Mouse (Mus musculus): ENCODE measurements around the gene Pdzd3.
"Not testable (repeated sequence)": the region's sequence is repeated elsewhere in the genome, so short reads cannot be mapped to it uniquely, and the experiment has no call there.

The Pdzd3 gene

DNA sequence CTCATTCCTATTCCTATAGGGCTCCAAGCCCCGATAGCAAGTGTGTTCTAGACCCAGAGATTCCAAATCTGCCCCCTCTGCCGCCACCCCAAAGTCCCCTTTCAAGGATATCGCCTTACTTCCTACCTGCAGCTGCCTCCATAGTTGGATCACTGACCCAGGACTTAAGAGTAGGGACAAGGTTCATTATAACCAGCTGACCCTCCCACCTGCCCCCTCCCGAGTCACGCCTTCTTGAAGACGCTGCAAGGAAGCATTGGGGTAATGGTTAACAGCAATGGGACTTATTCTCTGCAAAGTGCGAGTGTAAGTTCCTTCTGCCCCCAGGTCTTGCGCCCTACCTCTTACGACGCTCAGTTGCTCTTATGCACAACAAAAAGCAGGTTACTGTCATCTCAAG is at the start of gene Pdzd3:
TSS of gene Pdzd3 (minus strand) at position 158 of the 400 bp plus-strand sequence.
- no peak for DNase-seq (ENCODE audit: low spot score)

GRCm38 (mm10) chr9:44300001-44300400 is 48.7 kb upstream of the Pdzd3 start:
- not testable (repeated sequence) for DNase-seq (ENCODE audit: low spot score)

- DNase-seq (ENCODE audit: low spot score), result peak; percentile 71
Measured at GRCm38 (mm10) chr9:44292490-44292889, 41.2 kb upstream of the Pdzd3 start.

DNA sequence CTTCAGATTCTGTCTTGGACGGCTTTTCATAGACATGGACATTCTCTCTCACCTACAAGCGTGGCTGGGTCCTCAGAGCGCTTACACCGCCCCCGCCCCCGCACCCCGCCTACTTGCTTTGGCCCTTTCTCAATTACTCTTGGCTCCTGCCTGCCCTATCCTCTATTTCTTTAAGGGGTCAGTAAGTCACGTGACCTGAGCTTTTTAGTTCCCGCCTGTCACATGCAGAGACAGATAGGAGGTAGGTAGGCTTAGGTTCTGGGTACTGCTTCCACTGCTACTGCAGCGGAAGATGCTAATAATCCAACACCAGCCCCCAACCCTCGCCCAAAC is 37.7 kb upstream of the Pdzd3 start:
- peak; percentile 47 for DNase-seq (ENCODE audit: low spot score)

GRCm38 (mm10) chr9:44288076-44288958 is 37.0 kb upstream of the Pdzd3 start, which contains the start of gene Abcg4:
Gene Abcg4, minus strand, starts transcription at chr9:44288615.
- peak; percentile 51 for DNase-seq (ENCODE audit: low spot score)

DNA sequence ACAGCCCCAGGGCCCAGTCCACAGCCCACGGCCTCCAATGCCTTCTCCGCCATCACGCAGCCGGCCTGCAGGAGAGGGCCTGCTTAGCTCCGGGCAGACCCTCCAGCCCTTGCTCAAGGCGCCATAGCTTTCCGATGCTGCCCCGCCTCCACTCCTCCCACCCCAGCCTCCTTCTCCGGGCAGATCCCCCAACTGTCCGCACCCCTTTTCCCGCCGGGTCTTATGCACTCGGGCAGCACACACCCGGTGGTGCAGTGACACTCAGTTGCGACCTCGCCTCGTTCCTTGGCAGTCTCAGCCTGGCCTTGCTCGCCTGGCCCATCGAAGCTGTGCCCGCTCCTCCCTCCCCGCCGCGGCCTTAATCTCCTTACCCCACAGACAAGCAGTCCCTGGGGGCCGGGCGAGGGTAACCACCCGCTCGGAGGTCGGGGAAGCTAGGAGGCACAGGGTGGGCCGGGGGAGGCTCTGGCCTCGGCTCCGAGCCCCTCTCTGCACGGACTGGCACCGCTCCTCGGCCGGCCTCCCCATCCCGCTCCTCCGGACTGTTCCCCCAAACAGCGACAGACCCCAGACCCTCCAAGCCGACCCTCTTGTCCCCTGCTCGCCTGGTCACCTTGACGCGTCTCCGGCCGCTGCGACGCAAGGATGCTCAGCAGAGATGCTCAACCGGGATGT is 36.3 kb upstream of the Pdzd3 start:
- peak; percentile 62 for DNase-seq (ENCODE audit: low spot score)

- no peak for DNase-seq (ENCODE audit: low spot score)
Measured at GRCm38 (mm10) chr9:44287003-44287400, 35.7 kb upstream of the Pdzd3 start.

DNA sequence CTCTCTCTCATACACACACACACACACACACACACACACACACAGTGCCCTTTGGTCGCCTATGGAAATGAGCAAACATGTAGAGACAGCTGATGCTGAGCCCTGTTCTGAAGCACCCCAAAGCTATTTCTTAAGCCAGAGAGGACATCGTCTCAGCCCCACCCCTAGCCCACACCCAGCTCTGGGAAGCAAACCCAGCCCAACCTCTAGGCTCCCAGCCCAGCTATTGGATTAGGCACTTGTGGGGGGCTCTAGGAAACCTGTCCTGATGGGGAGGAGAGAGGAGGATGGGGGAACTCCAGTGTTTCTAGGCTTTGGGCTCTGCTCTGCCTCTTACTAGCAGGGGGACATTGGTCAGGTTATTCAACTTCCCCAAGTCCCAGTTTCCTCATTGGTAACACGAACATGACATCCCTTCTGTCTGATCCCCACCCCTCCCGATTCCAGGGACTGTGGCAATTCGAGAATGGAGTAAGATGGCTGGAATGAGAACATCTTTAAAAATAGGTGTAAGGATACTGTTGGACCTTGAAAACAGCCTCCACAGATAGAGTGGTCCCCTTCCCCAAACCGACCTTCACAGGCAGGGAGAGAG is 35.1 kb upstream of the Pdzd3 start:
- DNase-seq (ENCODE audit: low spot score), result no peak

GRCm38 (mm10) chr9:44283183-44283582 is 31.9 kb upstream of the Pdzd3 start:
- no peak for DNase-seq (ENCODE audit: low spot score)

- DNase-seq (ENCODE audit: low spot score), result no peak
Measured at GRCm38 (mm10) chr9:44269973-44270372, 18.7 kb upstream of the Pdzd3 start.

- no peak for DNase-seq (ENCODE audit: low spot score)
Measured at GRCm38 (mm10) chr9:44269077-44269476, 17.8 kb upstream of the Pdzd3 start.

- DNase-seq (ENCODE audit: low spot score), result no peak
Measured at GRCm38 (mm10) chr9:44268432-44268831, 17.2 kb upstream of the Pdzd3 start, which contains the start of gene Nlrx1. Gene Nlrx1, minus strand, starts transcription at chr9:44268599.

- DNase-seq (ENCODE audit: low spot score), result peak; percentile 78
Measured at GRCm38 (mm10) chr9:44268027-44268360, 16.7 kb upstream of the Pdzd3 start.

DNA sequence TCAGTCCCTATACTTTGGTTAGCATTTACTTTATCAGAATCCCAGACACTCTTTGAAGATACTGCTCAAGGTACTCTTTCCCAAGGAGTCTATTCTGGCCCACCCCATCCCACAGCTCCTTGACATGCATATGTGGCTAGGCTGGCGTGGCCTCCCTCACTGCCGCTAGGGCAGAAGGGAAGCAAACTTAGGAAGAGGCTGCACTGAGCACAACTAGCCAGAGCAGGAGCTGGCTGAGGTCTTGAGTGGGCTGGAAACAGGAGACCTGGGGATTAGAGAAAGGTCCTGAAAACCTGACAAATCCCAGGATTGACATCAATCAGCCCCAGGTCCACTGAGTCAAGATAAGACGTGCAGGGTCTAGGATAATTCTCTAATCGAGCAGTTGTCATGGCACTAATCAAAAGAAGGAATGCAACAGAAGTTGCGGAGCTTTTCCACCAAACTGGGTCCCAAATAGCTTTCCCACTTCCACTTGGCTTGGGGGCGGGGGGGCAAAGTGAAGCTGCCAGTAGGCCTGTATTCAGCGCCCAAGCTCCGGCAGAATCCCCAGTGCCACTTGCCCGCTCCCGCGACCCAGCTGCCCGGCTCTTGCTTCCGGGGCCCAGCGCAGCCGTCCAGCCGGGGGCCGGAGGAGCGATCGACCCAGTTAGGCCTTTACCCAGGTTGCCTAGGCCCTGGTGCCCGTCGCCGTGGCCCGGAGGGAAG is 16.2 kb upstream of the Pdzd3 start:
- peak; percentile 61 for DNase-seq (ENCODE audit: low spot score)

GRCm38 (mm10) chr9:44266478-44267226 is 15.4 kb upstream of the Pdzd3 start:
- DNase-seq (ENCODE audit: low spot score), result no peak

- no peak for DNase-seq (ENCODE audit: low spot score)
Measured at GRCm38 (mm10) chr9:44261388-44261787, 10.1 kb upstream of the Pdzd3 start.

DNA sequence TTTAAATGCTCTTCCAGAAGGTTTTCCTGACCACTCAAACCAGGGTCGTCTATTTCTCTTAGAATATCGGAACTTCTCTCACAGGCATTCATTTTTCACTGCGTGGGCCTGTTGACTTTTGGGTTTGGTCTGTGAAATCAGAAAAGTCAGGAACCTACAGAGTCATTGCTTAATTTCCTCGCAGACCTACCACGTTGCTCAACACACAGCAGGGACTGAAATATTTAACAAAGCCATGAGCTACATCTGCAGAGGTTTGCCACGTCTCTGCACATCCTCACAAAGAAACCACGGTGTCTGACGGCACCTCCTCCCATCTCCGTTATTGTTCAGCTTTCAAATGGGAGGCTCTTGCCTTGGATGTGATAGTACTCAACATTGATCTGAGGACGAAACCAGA is 7.7 kb upstream of the Pdzd3 start:
- DNase-seq (ENCODE audit: low spot score), result no peak

DNA sequence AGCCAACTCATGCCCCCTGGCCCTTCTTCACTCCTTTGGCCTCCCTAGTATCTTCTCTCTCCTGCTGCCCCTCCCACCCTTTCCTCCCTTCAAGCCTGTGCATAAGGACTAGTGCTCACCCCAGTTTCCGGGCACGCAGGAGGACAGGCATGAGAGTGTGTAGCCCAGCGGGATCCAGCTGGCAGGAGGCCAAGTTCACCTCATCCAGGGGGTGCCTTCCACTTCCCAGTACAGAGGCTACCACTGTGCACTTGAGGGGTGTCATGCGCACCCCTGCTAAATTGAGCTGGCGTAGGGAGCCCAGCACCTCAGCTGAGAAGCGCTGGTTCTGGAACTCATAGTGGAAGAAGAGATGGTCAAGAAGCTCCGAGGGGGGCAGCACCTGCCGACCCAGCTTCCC is 4.9 kb upstream of the Pdzd3 start:
- no peak for DNase-seq (ENCODE audit: low spot score)

DNA sequence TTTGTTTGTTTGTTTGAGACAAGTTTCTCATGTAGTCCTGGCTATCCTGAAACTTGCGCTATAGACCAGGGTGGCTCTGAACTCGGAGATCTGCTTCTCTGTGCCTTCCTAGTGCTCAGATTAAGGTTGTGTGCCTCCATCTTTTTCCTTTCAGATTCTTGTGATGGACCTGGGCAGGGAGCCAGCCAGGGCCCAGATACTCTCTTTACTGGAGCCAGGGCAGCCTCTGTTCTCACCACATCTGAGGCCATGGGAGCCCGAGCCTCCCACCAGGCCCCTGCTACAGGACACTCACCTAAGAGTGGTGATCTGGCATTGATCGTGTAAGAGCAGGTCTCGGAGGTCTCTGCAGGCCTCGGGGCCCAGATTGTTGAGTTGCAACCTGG is 3.9 kb upstream of the Pdzd3 start:
- DNase-seq (ENCODE audit: low spot score), result no peak

GRCm38 (mm10) chr9:44254508-44255135 is 3.4 kb upstream of the Pdzd3 start:
- peak; percentile 43 for DNase-seq (ENCODE audit: low spot score)

- DNase-seq (ENCODE audit: low spot score), result no peak
Measured at GRCm38 (mm10) chr9:44253441-44253840, 2.2 kb upstream of the Pdzd3 start.
